Mouse (Mus musculus) liver, adult 2 months (tissue): ENCODE results near the gene Pam16. TPM values are rescaled to one million over a fixed set of nuclear protein-coding genes. Genes with fewer than 3 reads are reported as not detected.
"Not testable (repeated sequence)": the region's sequence is repeated elsewhere in the genome, so short reads cannot be mapped to it uniquely, and the experiment has no call there.

Experiments used
- DNase-seq: peaks from one replicate; pipeline ENCODE4 v3.0.0-alpha.2; 2011; ENCODE audit warnings: low read depth, low spot score; ENCODE audit errors: extremely low read depth
- H3K27ac ChIP-seq: fragments of 200-500 bp; replicated peaks from 2 replicates; pipeline ENCODE4 v1.5.1; 2012; ENCODE audit warnings: low read depth, mild to moderate bottlenecking, control low read depth, inconsistent platforms, low read length; ENCODE audit not compliant: insufficient read depth
- H3K27me3 ChIP-seq: fragments of 200-500 bp; 2 replicates; pipeline ENCODE4 v1.6.1; 2012; ENCODE audit warnings: mild to moderate bottlenecking, moderate library complexity, low read length, inconsistent platforms; ENCODE audit not compliant: control insufficient read depth, insufficient read depth
- H3K36me3 ChIP-seq: fragments of 200-500 bp; 2 replicates; pipeline ENCODE4 v1.6.1; 2012; ENCODE audit warnings: low read length, inconsistent platforms; ENCODE audit not compliant: control insufficient read depth, insufficient read depth
- H3K4me1 ChIP-seq: fragments of 200-500 bp; 2 replicates; pipeline ENCODE4 v1.6.1; 2011; ENCODE audit warnings: low read length; ENCODE audit not compliant: control insufficient read depth, insufficient read depth
- H3K4me3 ChIP-seq: fragments of 200-500 bp; 2 replicates; pipeline ENCODE4 v1.5.1; 2011; ENCODE audit warnings: low read depth, mild to moderate bottlenecking, control low read depth, low read length, moderate library complexity; ENCODE audit not compliant: insufficient read depth
- H3K79me2 ChIP-seq: fragments of 200-500 bp; 2 replicates; pipeline ENCODE4 v1.6.1; 2012; ENCODE audit warnings: inconsistent platforms, mild to moderate bottlenecking, low read length, moderate library complexity; ENCODE audit not compliant: control insufficient read depth, insufficient read depth
- H3K9ac ChIP-seq: fragments of 200-500 bp; 2 replicates; pipeline ENCODE4 v1.6.1; 2012; ENCODE audit warnings: low read depth, mild to moderate bottlenecking, control low read depth, inconsistent platforms, low read length
- CTCF ChIP-seq: fragments of 200-500 bp; IDR thresholded peaks from 2 replicates; pipeline ENCODE4 v1.5.1; 2011; ENCODE audit warnings: low read depth, low read length, control low read depth
- POLR2A ChIP-seq: fragments of 200-500 bp; IDR thresholded peaks from 2 replicates; pipeline ENCODE4 v1.6.1; 2011; ENCODE audit warnings: low read length, control low read depth; ENCODE audit not compliant: insufficient read depth; ENCODE audit errors: extremely low read depth
- WGBS: fragments of 180-500 bp; shearing (Covaris S2); methylation state at CpG from one replicate; pipeline ENCODE4 v1.1.7; 2018; 5-methylcytosine and 5-hydroxymethylcytosine counted together
- polyA plus RNA-seq: library from polyadenylated mRNA; depleted of rRNA; stranded (reverse); fragments of >200 nt; gene quantifications from 2 replicates; pipeline ENCODE4 v1.2.3, GENCODE M21; 2012
- total RNA-seq: library from RNA; depleted of rRNA; stranded (reverse); fragments of >200 nt; gene quantifications from 2 replicates; pipeline ENCODE4 v1.2.3, GENCODE M21; 2014

Gene Pam16
- total and polyA plus RNA-seq, 2 experiments: 10.8 to 41.7 TPM

DNA sequence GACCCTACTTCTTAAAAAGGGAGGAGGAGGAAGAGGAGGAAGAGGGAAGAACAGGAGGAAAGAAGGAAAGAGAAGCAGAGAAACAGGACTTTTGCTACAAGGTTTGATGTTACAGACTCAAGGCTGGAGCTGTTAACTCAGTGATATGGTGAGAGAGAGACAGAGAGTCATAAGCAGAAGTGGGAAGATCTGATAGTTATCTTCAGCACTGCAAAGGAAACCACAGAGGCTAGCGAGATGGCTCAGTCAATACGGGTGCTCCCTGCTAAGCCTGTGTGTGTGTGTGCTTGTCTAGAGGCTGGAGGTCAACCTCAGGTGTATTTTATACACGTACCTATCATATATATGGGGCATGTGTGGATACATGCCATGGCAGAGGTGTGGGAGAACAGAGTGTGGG lies 41.0 kb downstream of the Pam16 start:
- H3K9ac ChIP-seq: no peak overlapping the region
- H3K4me3 ChIP-seq: no peak overlapping the region
- no peak overlapping the region for H3K27ac ChIP-seq
- H3K4me1 ChIP-seq: peaks cover 5% of the 10 kb centered on the region
- TF ChIP-seq CTCF: no peak
- TF ChIP-seq POLR2A: no peak
- no peaks in the 10 kb centered on the region for H3K79me2 ChIP-seq
- no peak for DNase-seq
- H3K36me3 ChIP-seq: no peaks in the 10 kb centered on the region
- H3K27me3 ChIP-seq: no peaks in the 10 kb centered on the region
- WGBS: 75% methylated on average over 3 of the region's 3 CpGs

GRCm38 (mm10) chr16:4581179-4581578 lies 43.6 kb downstream of the Pam16 start:
- not testable (repeated sequence) for DNase-seq, H3K36me3 ChIP-seq, H3K79me2 ChIP-seq, H3K4me1 ChIP-seq, H3K4me3 ChIP-seq, H3K27me3 ChIP-seq, H3K27ac ChIP-seq, H3K9ac ChIP-seq
- 92% methylated on average over 4 of the region's 4 CpGs for WGBS

- no peak for DNase-seq
- WGBS: 69% methylated on average over 7 of the region's 7 CpGs
- H3K27ac ChIP-seq: no peak overlapping the region
Measured at GRCm38 (mm10) chr16:4578630-4579029, 46.2 kb downstream of the Pam16 start.

GRCm38 (mm10) chr16:4576873-4577272 lies 47.9 kb downstream of the Pam16 start:
- 75% methylated on average over 2 of the region's 2 CpGs for WGBS
- DNase-seq: no peak
- Histone ChIP-seq H3K27ac (no peak overlapping the region), H3K79me2 (no peaks in the 10 kb centered on the region), H3K27me3 (no peaks in the 10 kb centered on the region), H3K9ac (no peak overlapping the region), H3K4me1 (no peaks in the 10 kb centered on the region), H3K36me3 (no peaks in the 10 kb centered on the region), H3K4me3 (no peak overlapping the region)
- no peak for TF ChIP-seq POLR2A
- TF ChIP-seq CTCF: no peak

More at GRCm38 (mm10) chr16:4578630-4579029, 46.2 kb downstream of the Pam16 start:
- no peaks in the 10 kb centered on the region for H3K27me3 ChIP-seq
- no peak overlapping the region for H3K9ac ChIP-seq
- TF ChIP-seq CTCF: no peak
- TF ChIP-seq POLR2A: no peak
- no peaks in the 10 kb centered on the region for H3K79me2 ChIP-seq
- H3K4me1 ChIP-seq: no peaks in the 10 kb centered on the region
- H3K36me3 ChIP-seq: no peaks in the 10 kb centered on the region
- H3K4me3 ChIP-seq: no peak overlapping the region

GRCm38 (mm10) chr16:4576038-4576437 lies 48.8 kb downstream of the Pam16 start:
- no peak for DNase-seq
- no peak overlapping the region for H3K4me3 ChIP-seq
- no peaks in the 10 kb centered on the region for H3K4me1 ChIP-seq
- H3K79me2 ChIP-seq: no peaks in the 10 kb centered on the region
- TF ChIP-seq CTCF (no peak), POLR2A (no peak)
- H3K27ac ChIP-seq: no peak overlapping the region
- H3K36me3 ChIP-seq: no peaks in the 10 kb centered on the region
- H3K27me3 ChIP-seq: no peaks in the 10 kb centered on the region
- 80% methylated on average over 2 of the region's 2 CpGs for WGBS
- no peak overlapping the region for H3K9ac ChIP-seq

DNA sequence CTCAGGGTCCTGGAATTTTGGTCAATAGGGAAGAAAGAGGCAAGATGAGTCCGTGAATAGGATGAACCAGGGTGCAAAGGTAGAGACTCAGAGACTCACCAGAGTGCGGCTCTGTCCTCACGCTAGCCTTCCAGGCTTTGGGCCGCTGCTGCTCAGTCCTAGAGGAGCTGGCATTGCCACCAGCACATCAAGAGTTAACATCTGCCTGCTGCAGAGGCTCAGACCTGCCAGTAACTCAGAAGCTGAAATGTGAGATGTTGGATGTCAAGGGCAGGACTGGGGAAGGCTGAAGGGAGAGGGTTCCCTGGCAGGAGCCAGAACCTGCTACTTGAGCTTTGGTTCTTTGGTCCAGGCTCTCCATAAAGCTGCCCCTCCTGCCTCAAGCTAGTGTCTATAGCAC lies 54.1 kb downstream of the Pam16 start:
- Histone ChIP-seq H3K36me3 (no peaks in the 10 kb centered on the region), H3K4me1 (no peaks in the 10 kb centered on the region), H3K27me3 (no peaks in the 10 kb centered on the region), H3K4me3 (no peak overlapping the region), H3K79me2 (no peaks in the 10 kb centered on the region), H3K9ac (no peak overlapping the region), H3K27ac (no peak overlapping the region)
- no peak for DNase-seq
- TF ChIP-seq POLR2A (no peak), CTCF (no peak)
- 91% methylated on average over 4 of the region's 4 CpGs for WGBS
